Mouse (Mus musculus) intestine, postnatal 0 days (tissue): ENCODE measurements around the gene Mcmbp. TPM values are rescaled to one million over a fixed set of nuclear protein-coding genes. Genes with fewer than 3 reads are reported as not detected.

Experiments used
- ATAC-seq: fragments of 200-750 bp; cut with Nextera tagmentation; 2 replicates; pipeline ENCODE4 v1.8.0; 2017; ENCODE audit warnings: mild to moderate bottlenecking, moderate TSS enrichment, moderate library complexity
- H3K27ac ChIP-seq: fragments of 300-500 bp; sonication (generic); 2 replicates; pipeline ENCODE4 v1.5.1; 2014; ENCODE audit warnings: mild to moderate bottlenecking, low read depth, low read length, moderate library complexity
- H3K27me3 ChIP-seq: fragments of 300-500 bp; sonication (generic); replicated peaks from 2 replicates; pipeline ENCODE4 v1.6.1; 2014; ENCODE audit warnings: low read length, mixed read lengths; ENCODE audit not compliant: control insufficient read depth, insufficient read depth
- H3K36me3 ChIP-seq: fragments of 300-500 bp; sonication (generic); 2 replicates; pipeline ENCODE4 v1.6.1; 2014; ENCODE audit warnings: mild to moderate bottlenecking, moderate library complexity; ENCODE audit not compliant: control insufficient read depth, insufficient read depth
- H3K4me1 ChIP-seq: fragments of 300-500 bp; sonication (generic); replicated peaks from 2 replicates; pipeline ENCODE4 v1.6.1; 2014; ENCODE audit warnings: antibody characterized with exemption, low read length, mixed read lengths; ENCODE audit not compliant: control insufficient read depth, insufficient read depth
- H3K4me2 ChIP-seq: fragments of 300-500 bp; sonication (generic); replicated peaks from 2 replicates; pipeline ENCODE4 v1.6.1; 2014; ENCODE audit warnings: low read depth, mild to moderate bottlenecking, moderate library complexity
- H3K4me3 ChIP-seq: fragments of 300-500 bp; sonication (generic); 2 replicates; pipeline ENCODE4 v1.5.1; 2014; ENCODE audit warnings: low read depth, low read length
- H3K9ac ChIP-seq: fragments of 300-500 bp; sonication (generic); 2 replicates; pipeline ENCODE4 v1.6.1; 2014; ENCODE audit warnings: mild to moderate bottlenecking, low read depth, low read length
- H3K9me3 ChIP-seq: fragments of 300-500 bp; sonication (generic); 2 replicates; pipeline ENCODE4 v1.6.1; 2016; ENCODE audit warnings: mixed run types; ENCODE audit not compliant: control insufficient read depth
- CTCF ChIP-seq: sonication (generic); IDR thresholded peaks from 2 replicates; pipeline ENCODE4 v1.5.1; 2016; ENCODE audit warnings: low read depth, mild to moderate bottlenecking, control low read depth, antibody characterized with exemption, moderate library complexity
- WGBS: fragments of 180-500 bp; shearing (Covaris S2); extraction: QIAGEN DNeasy Blood & Tissue Kit; methylation state at CpG from one replicate; pipeline ENCODE4 v1.1.7; 2014; 5-methylcytosine and 5-hydroxymethylcytosine counted together
- polyA plus RNA-seq: library from polyadenylated mRNA; unstranded; fragments of >200 nt; fragmentation: Nextera tagmentation; extraction: Ambion mirVana; gene quantifications from 2 replicates; pipeline ENCODE4 v1.2.1, GENCODE M21; 2015

Gene Mcmbp
- polyA plus RNA-seq, 1 experiment from 2014 or later = 25.0 TPM

GRCm38 (mm10) chr7:128678546-128678945 lies 61.7 kb downstream of the Mcmbp start:
- Histone ChIP-seq H3K4me3 (no peak overlapping the region), H3K4me2 (no peak overlapping the region), H3K4me1 (no peaks in the 10 kb centered on the region), H3K9me3 (no peaks in the 10 kb centered on the region), H3K27ac (no peak overlapping the region), H3K36me3 (peaks cover 3% of the 10 kb centered on the region; the same call in 1 of the 2 replicates), H3K27me3 (no peaks in the 10 kb centered on the region), H3K9ac (no peak overlapping the region)
- TF ChIP-seq CTCF = no peak
- WGBS = 63% methylated on average over 3 of the region's 3 CpGs
- ATAC-seq = no peak

- Histone ChIP-seq H3K4me2 (peak overlapping the region; percentile 37; the same call in 1 of the 2 replicates), H3K4me1 (no peaks in the 10 kb centered on the region; the same call in 1 of the 2 replicates), H3K9ac (no peak overlapping the region), H3K9me3 (no peaks in the 10 kb centered on the region), H3K27me3 (no peaks in the 10 kb centered on the region), H3K36me3 (peaks cover 1% of the 10 kb centered on the region; the same call in 1 of the 2 replicates), H3K4me3 (no peak overlapping the region), H3K27ac (no peak overlapping the region)
- no peak for TF ChIP-seq CTCF
- 13% methylated on average over 15 of the region's 15 CpGs for WGBS
- peak; percentile 79 for ATAC-seq
Observed at GRCm38 (mm10) chr7:128672408-128673010, 67.8 kb downstream of the Mcmbp start.

GRCm38 (mm10) chr7:128671952-128672351 lies 68.3 kb downstream of the Mcmbp start:
- H3K27ac ChIP-seq = no peak overlapping the region
- H3K4me2 ChIP-seq = peak overlapping the region; percentile 37; the same call in 1 of the 2 replicates
- TF ChIP-seq CTCF = no peak
- no peaks in the 10 kb centered on the region for H3K36me3 ChIP-seq
- H3K27me3 ChIP-seq = no peaks in the 10 kb centered on the region
- H3K4me1 ChIP-seq = no peaks in the 10 kb centered on the region; the same call in 1 of the 2 replicates
- 19% methylated on average over 8 of the region's 8 CpGs for WGBS
- H3K4me3 ChIP-seq = no peak overlapping the region
- ATAC-seq = no peak
- H3K9me3 ChIP-seq = no peaks in the 10 kb centered on the region
- no peak overlapping the region for H3K9ac ChIP-seq

- Histone ChIP-seq H3K9ac (no peak overlapping the region), H3K27me3 (no peaks in the 10 kb centered on the region), H3K4me1 (no peaks in the 10 kb centered on the region; the same call in 1 of the 2 replicates), H3K27ac (no peak overlapping the region), H3K4me3 (no peak overlapping the region), H3K9me3 (no peaks in the 10 kb centered on the region), H3K36me3 (no peaks in the 10 kb centered on the region; the same call in 1 of the 2 replicates), H3K4me2 (no peak overlapping the region)
- no peak for ATAC-seq
- no peak for TF ChIP-seq CTCF
- 50% methylated on average over 2 of the region's 2 CpGs for WGBS
Observed at GRCm38 (mm10) chr7:128668831-128669230, 71.5 kb downstream of the Mcmbp start.

- no peak overlapping the region for H3K27ac ChIP-seq
Observed at GRCm38 (mm10) chr7:128667788-128668187, 72.5 kb downstream of the Mcmbp start.

GRCm38 (mm10) chr7:128664861-128665377 lies 75.4 kb downstream of the Mcmbp start:
- no peak overlapping the region for H3K4me3 ChIP-seq
- WGBS = 79% methylated on average over 11 of the region's 11 CpGs
- no peak for ATAC-seq

More at GRCm38 (mm10) chr7:128667788-128668187, 72.5 kb downstream of the Mcmbp start:
- Histone ChIP-seq H3K36me3 (no peaks in the 10 kb centered on the region; the same call in 1 of the 2 replicates), H3K4me3 (no peak overlapping the region), H3K4me1 (no peaks in the 10 kb centered on the region; the same call in 1 of the 2 replicates), H3K27me3 (no peaks in the 10 kb centered on the region; the same call in 1 of the 2 replicates), H3K9me3 (no peaks in the 10 kb centered on the region), H3K4me2 (no peak overlapping the region), H3K9ac (no peak overlapping the region)
- no peak for ATAC-seq
- no peak for TF ChIP-seq CTCF
- 79% methylated on average over 5 of the region's 5 CpGs for WGBS

More at GRCm38 (mm10) chr7:128664861-128665377, 75.4 kb downstream of the Mcmbp start:
- H3K27ac ChIP-seq = no peak overlapping the region
- no peaks in the 10 kb centered on the region for H3K4me1 ChIP-seq
- no peak overlapping the region for H3K4me2 ChIP-seq
- no peaks in the 10 kb centered on the region; the same call in 1 of the 2 replicates for H3K27me3 ChIP-seq
- no peak overlapping the region for H3K9ac ChIP-seq
- H3K36me3 ChIP-seq = no peaks in the 10 kb centered on the region; the same call in 1 of the 2 replicates
- no peak for TF ChIP-seq CTCF
- no peaks in the 10 kb centered on the region for H3K9me3 ChIP-seq
